Mouse (Mus musculus) cerebellum, adult 2 months (tissue): ENCODE data around the gene Has3.

Experiments used
- CTCF ChIP-seq: fragments of 200-500 bp; IDR thresholded peaks from 2 replicates; pipeline ENCODE4 v1.5.1; 2011; ENCODE audit warnings: low read depth, mild to moderate bottlenecking, control low read depth, low read length, moderate library complexity, borderline replicate concordance; ENCODE audit not compliant: insufficient read depth
- POLR2A ChIP-seq: fragments of 200-500 bp; IDR thresholded peaks from 2 replicates; pipeline ENCODE4 v1.6.1; 2011; ENCODE audit warnings: low read length, control low read depth, borderline replicate concordance; ENCODE audit not compliant: insufficient read depth

- TF ChIP-seq CTCF = no peak
- TF ChIP-seq POLR2A = no peak
These were observed 62.5 kb downstream of the Has3 start for GRCm38 (mm10) chr8:106932376-106933065.
